Mouse (Mus musculus): ENCODE measurements at regions not wholly inside any gene's neighbourhood (a gene's known extent, or its start where the extent isn't known, plus 50 kb on each side); places are given as distances from the start of the nearest gene placed in this dataset.
"Not testable (repeated sequence)": the region's sequence is repeated elsewhere in the genome, so short reads cannot be mapped to it uniquely, and the experiment has no call there.

- peak; percentile 6 for DNase-seq (ENCODE audit: low read depth, low spot score)
Observed at GRCm38 (mm10) chr11:114485429-114485828, 182.9 kb upstream of the Rpl38 start.

DNA sequence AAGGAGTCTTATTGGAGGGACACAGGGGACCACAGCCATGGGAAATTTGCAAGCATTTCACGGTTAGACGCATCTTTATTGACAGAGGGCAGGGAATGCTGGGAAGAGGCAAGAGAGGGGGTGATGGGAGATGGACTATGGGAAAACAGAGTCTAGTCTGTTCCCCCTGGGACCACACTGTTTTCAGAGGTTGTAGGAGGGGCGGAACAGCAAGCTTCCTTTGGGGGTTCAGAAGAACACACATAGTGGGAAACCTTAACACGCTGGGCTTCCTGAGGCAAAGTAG, 183.7 kb upstream of the Rpl38 start:
- no peak for DNase-seq (ENCODE audit: low read depth, low spot score)

DNA sequence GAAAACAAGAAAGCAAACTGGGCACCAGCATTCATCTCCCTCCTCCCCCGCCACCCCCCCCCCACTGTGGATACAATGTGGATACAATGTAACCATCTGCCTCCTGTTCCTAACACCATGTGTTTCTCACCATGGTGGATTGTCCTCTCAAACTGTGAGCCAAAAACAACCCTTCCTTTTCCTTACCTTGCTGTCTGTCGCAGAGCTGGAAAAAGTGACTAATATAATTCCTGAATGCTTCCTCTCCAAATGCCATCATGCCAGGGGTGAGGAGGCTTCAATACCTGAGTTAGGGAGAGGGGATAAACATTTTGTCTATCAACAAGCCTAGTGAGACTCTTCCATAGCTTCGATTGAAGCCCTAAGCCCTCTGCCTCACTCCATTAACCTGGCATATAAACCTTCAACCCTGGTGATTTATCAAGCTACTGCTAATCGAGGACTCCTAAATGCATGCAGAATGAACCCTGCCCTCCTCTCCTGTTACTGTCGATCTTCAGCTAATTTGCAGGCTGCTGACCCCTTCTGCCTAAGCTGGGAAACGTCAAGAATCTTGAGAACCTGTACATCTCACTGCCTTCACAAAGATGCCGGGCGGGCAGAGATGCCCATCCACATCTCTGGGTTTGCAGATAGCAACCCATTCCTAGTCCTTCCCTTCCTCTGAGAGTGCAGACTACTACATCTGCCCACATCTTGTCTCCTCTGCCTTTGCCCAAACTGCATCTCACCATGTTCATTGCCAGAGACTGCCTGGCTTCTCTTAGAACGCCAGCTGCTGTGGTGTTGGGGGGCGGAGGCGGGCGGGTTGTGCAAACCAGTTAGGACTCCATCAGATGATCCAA, 184.3 kb upstream of the Rpl38 start:
- DNase-seq (ENCODE audit: low read depth, low spot score) = no peak

- DNase-seq (ENCODE audit: low read depth, low spot score) = not testable (repeated sequence)
Observed at GRCm38 (mm10) chr11:114483350-114483749, 185.0 kb upstream of the Rpl38 start.

GRCm38 (mm10) chr11:114482070-114482469, 186.3 kb upstream of the Rpl38 start:
- DNase-seq (ENCODE audit: low read depth, low spot score) = no peak

DNA sequence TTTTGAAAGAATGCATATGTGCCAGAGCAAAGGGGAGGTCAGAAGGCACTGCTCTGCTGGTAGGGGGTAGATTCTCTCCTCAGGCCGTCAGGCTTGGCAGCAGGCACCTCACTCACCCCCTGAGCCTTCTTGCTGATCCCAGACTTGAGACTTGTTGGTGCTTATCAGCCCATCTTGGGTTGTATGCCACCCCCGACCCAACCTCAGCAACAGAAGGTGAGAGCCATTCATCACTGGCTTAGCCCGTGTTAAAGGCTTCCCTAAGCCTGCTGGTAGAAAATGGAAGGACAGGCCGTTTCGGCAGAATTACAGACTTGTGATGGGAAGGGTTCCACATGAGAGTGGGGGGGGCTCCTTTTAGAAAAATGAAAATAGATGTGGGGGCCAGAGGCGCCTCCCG, 187.3 kb upstream of the Rpl38 start:
- DNase-seq (ENCODE audit: low read depth, low spot score) = no peak

DNA sequence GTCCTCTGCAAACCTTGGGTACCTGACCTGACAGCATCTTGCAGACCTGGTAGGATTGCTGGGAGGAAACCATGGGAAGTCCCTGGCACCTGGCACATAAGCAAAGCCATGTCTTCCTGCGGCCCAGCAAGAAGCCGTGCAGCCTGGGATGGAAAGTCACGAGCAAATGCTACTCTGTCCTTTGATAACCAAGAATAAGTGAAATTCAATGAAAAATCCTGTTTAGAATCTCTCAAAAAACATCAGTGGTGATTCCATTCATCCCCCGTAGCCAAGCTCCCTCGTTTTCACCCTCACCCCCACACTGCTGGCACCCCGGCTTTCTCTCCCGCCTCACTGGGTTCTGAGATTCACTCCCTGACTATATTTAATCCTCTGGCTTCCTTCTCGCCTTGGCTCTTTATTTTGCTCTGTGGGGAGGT, 188.2 kb upstream of the Rpl38 start:
- DNase-seq (ENCODE audit: low read depth, low spot score) = no peak

DNA sequence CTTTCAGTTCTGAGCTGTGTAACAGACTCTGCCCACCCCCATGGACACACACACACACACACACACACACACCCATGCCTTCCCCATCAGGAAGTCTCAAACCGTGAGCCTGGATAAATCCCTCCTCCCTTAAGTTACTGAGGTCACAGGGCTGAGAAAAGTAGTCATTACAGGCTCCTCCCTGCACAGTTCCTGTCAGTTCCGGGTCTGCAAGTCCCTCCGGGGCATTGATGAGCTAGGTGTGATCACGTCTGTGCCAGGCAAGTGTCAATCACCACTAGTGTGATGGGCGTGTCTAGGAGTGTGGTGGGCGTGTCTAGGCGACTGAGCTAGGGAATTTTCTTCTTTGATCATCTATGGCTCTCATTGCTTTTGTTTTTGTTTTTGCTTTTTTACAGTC, 189.6 kb upstream of the Rpl38 start:
- DNase-seq (ENCODE audit: low read depth, low spot score) = peak; percentile 44

- DNase-seq (ENCODE audit: low read depth, low spot score) = peak; percentile 47
Observed at GRCm38 (mm10) chr11:114477365-114477764, 191.0 kb upstream of the Rpl38 start.

- no peak for DNase-seq (ENCODE audit: low read depth, low spot score)
Observed at GRCm38 (mm10) chr11:114472501-114473260, 195.6 kb upstream of the Rpl38 start.

DNA sequence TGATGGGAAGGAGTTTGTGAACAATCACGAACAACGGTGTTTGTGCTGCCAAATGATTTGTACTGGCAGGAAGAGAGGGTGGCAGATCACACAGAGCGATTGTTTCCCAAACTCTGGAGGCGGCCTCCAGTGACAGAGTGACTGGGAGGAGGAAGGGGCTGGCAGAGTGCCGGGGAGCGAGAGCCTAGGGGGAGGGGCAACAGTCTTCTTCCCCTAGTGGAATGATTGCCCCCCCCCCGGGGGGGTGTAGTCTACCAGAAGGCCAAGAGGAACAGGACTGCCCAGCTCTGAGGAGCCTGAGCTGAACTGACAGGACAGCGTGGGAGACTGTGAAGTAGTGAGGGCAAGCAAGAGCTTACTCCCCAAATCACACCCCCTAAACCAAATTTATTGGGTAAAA, 199.9 kb upstream of the Rpl38 start:
- DNase-seq (ENCODE audit: low read depth, low spot score) = no peak

DNA sequence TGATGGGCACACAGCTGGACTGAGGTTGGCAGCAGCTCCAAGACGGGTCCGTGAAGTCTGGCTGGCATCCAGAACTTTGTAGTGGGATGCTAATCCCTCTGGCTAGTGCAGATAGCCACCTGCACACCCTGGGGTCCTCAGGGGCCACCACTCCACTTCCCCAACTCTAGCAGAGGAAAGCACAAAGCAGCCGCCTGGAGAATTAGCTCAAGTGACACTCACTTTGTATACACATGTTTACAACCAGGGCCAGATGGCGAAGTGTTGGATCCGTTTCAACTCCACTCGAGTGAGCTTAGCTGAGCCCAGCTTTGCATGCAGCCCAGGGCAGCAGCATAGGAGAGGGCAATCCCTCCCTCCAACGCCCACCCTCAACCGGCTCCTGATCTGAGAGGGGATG, 200.5 kb upstream of the Rpl38 start:
- no peak for DNase-seq (ENCODE audit: low read depth, low spot score)

- DNase-seq (ENCODE audit: low read depth, low spot score) = no peak
Observed at GRCm38 (mm10) chr11:114465486-114465885, 202.8 kb upstream of the Rpl38 start.

- DNase-seq (ENCODE audit: low read depth, low spot score) = peak; percentile 46
Observed at GRCm38 (mm10) chr11:114462755-114463374, 205.5 kb upstream of the Rpl38 start.

GRCm38 (mm10) chr11:114454876-114455330, 213.4 kb upstream of the Rpl38 start:
- DNase-seq (ENCODE audit: low read depth, low spot score) = no peak

GRCm38 (mm10) chr11:114448776-114449401, 219.4 kb upstream of the Rpl38 start:
- DNase-seq (ENCODE audit: low read depth, low spot score) = no peak

DNA sequence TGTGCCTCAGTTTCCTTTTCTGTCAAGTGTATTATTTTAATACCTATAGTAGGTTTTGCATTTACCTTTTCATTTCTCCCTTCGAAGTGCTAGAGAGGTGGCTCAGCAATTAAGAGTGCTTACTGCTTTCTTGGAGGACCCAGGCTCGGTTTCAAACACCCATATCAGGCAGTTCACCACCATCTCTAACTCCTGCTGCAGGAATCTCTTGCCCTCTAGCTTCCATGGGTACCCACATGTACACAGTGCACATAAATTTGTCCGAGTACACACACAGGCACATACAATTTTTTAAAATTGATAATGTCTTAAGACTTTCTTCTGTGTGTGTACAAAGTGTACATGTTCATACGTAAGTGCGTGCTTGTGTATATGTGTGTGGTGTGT, 220.9 kb upstream of the Rpl38 start:
- DNase-seq (ENCODE audit: low read depth, low spot score) = no peak

DNA sequence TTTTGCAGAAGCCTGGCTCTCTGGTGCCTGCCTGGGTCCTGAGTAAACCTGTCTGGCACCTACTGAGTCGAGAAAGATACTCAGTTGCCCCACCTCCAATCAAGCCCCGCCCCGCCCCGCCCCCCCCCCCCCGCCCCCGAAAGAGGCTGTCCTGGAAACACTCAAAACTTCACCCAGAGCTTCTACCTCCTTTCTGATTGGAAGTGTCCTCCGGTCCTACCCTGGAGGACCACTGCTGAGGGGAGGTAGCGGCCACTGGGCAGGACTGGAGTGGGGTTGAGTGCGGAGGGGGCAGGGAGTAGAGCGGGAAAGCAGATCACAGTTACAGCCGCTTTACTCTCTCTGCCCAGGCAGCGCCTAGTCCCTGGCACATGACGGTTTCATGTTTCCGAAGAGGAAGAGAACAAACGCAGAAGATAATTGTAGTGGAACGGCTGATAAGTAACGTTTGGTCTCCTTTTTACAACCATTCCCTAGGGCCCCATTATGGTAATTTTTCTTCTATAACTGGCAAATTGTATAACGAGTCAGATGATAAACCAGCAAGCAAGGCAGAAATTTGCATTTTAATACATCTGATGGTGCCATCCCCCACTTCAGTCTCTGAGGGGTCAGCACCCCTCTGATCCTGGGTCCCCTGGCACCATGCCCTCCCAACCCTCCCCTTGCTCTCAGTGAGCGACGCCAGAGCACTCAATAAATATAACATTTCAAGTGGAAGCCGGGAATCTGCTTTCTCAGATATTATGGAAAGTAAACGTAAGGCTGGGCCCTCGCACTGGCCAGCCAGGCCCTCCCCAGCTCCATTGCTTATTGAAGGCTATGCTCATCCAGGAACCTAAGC, 221.5 kb upstream of the Rpl38 start:
- no peak for DNase-seq (ENCODE audit: low read depth, low spot score)

DNA sequence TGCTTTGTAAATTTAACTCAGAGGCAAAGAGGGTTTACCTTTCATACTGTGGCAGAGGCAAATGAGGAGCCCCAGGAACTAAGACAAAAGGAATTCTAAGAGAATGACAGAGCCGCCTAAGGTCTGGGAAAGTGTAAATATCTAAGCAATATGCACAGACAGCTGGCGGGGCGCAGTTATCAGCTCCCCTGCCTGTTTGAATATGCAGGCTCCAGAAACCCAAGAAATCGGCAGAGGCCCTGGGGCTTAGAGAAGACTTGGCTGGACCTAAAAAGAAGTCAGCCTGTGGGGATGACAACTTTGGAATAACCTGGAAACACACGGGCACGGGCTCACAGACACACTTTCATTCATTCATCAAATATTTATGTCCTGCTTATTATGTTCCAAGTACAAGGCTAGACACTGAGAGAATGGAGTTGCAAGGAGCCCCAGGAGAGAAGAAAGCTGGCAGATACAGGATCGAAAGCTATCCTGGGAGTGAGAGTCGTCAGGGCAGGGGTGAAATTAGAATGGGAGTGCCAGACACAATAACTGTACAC, 222.2 kb upstream of the Rpl38 start:
- no peak for DNase-seq (ENCODE audit: low read depth, low spot score)

GRCm38 (mm10) chr11:114444211-114444610, 224.1 kb upstream of the Rpl38 start:
- DNase-seq (ENCODE audit: low read depth, low spot score) = no peak

- no peak for DNase-seq (ENCODE audit: low read depth, low spot score)
Observed at GRCm38 (mm10) chr11:114443444-114443843, 224.9 kb upstream of the Rpl38 start.
